Mouse (Mus musculus): ENCODE measurements at regions not wholly inside any gene's neighbourhood (a gene's known extent, or its start where the extent isn't known, plus 50 kb on each side); places are given as distances from the start of the nearest gene placed in this dataset.
A peak's percentile ranks its signal among the peaks of the same experiment; 100 is the strongest.

DNA sequence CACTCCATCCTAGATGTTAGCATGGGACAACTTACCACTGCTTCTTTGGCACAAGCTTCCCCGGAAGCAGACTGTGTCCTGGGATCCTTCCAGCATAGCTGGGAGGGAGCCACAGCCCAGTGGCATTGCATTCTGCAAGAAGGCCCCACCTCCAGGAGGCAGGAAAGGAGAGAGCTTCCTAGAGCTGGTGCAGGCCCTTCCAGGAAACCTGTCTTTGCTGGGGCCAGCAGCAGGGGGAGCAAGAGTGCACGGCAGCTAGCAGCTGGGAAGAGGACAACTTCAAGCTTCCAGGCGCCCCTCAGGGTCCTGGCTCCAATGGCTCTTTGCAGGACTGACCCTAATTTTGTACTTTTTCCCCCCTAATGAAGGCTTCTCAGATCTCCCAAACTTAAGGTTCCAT is 115.4 kb upstream of the Sorcs3 start:
- peak; percentile 92 for ATAC-seq (ENCODE audit: low TSS enrichment)

- ATAC-seq (ENCODE audit: low TSS enrichment), result peak; percentile 73
These were observed 108.5 kb upstream of the Sorcs3 start for GRCm38 (mm10) chr19:48097363-48097762.

DNA sequence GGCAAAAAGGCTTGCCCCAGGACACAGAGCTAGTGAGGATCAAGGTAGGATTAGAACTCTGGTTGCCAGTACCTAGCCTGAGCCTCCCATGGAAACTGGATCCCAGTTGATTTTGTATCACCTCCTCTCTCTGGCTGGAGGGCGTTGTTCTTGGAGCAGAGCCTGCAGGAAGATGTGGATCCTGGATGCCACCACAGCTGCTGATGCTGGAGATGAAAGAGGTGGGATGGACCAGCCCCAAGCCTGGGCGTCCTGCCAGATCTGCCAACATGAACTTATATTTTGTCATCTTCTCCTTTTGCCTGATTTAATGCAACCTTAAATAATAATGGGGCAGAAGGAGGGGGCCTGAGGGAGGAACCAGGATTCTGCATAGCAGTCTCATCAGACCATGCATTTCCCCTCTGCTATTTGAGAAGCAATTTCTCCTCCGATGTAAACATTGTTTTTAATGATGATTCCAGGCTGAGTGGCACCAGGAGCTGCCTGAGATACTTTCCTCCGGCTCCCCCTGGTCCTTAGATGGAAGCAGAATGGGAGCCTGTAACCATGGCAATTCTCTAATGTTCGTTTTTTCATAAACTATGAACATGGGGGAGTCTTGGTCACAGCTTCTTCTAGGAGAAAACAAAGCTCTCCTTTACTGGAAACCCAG is 107.8 kb upstream of the Sorcs3 start:
- peak; percentile 69 for ATAC-seq (ENCODE audit: low TSS enrichment)

- peak; percentile 50 for ATAC-seq (ENCODE audit: low TSS enrichment)
These were observed 104.8 kb upstream of the Sorcs3 start for GRCm38 (mm10) chr19:48100991-48101390.

- ATAC-seq (ENCODE audit: low TSS enrichment), result no peak
These were observed 90.7 kb upstream of the Sorcs3 start for GRCm38 (mm10) chr19:48115155-48115554.

GRCm38 (mm10) chr19:48115728-48116127 is 90.1 kb upstream of the Sorcs3 start:
- ATAC-seq (ENCODE audit: low TSS enrichment), result no peak

DNA sequence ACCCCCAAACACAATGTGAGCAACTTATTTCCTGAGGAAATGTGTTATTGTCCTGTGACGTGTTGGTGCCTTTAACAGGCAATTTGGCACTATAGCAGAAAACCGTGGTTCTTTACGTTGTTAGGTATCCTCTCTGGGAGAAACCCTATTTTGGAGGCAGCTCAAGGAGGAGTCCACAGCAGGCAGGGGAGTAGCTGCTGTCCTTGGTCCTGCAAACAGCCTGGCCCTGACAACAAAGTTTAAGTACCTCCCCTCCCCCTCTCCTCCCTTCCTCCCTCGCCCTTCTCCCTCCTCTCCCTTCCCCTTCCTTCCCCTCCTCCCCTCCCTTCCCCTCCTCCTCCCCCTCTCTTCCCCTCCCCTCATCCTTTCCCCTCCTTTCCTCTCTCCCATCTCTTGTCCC is 89.1 kb upstream of the Sorcs3 start:
- ATAC-seq (ENCODE audit: low TSS enrichment), result no peak

DNA sequence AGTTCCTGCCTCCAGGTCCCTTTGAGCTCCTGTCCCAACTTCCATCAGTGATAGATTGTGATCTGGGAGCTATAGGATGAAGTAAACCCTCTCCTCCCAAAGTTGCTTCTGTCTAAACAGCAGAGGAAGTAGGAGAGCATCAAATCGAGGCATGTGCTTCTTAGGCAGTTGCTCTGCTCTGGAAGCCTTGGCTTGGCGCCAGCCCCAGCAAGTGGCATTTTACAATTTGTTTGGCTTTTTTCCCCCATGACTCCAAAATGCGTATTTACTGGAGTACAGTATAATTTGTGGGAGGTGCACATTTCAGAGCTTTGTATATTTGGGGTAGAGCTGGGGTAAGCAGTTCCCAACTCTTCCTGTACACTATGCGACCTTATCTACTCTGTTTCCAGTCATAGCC is 88.2 kb upstream of the Sorcs3 start:
- ATAC-seq (ENCODE audit: low TSS enrichment), result no peak

DNA sequence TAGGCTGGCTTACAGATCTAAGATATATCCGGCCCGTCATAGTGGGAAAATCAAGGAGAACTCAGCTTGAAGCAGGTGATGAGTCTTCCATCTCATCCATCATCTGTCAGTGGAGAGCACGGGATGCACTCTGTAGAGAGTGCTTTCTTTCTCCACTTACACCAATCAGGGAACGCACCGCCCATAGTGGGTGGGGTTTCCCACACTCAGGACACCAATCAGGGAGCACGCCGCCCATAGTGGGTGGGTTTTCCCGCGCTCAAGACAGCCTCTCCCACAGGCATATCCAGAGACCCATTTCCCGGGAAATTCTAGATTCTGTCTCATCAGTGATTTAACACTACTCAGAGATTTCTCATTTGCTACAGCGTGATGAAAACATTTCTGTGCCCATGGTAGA is 83.5 kb upstream of the Sorcs3 start:
- no peak for ATAC-seq (ENCODE audit: low TSS enrichment)

DNA sequence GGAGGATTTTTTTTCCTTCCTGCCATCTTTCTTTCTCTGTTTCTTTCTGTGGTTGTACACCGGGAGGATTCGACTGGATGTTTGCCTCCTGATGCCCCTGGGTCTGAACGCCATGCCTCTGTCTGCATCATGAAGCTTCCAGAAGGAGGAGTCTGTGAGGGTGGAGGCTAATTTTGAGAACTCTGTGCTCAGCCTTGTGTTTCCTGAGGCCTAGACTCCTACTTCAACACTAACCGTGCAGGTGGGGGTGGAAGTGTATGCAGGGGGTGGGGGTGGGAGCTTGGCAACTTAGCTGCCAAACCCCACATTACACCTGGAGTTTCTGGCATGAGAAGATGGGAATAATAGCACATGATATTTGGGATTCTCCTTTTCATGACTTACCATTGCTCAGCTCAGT is 82.0 kb upstream of the Sorcs3 start:
- ATAC-seq (ENCODE audit: low TSS enrichment), result peak; percentile 85

- ATAC-seq (ENCODE audit: low TSS enrichment), result no peak
These were observed 80.1 kb upstream of the Sorcs3 start for GRCm38 (mm10) chr19:48125731-48126130.

DNA sequence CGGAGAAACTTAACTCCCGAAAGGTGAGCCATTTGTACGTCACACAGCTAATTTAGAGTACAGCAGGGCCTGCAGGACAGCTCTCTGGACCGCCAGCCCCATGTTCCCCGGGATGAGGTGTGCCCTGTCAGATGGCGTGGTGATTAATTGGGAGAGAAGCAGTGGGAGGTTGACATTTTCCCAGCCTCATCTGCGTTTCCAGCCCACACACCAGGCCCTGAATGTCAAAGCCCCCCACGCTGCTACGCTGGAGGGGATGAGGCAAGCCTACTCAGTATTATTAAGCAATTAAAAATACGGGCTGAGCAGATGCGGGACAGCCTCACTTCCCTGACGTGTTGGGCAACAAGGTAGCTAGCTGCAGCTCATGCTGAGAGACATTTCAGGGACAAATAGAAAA is 77.7 kb upstream of the Sorcs3 start:
- ATAC-seq (ENCODE audit: low TSS enrichment), result no peak

DNA sequence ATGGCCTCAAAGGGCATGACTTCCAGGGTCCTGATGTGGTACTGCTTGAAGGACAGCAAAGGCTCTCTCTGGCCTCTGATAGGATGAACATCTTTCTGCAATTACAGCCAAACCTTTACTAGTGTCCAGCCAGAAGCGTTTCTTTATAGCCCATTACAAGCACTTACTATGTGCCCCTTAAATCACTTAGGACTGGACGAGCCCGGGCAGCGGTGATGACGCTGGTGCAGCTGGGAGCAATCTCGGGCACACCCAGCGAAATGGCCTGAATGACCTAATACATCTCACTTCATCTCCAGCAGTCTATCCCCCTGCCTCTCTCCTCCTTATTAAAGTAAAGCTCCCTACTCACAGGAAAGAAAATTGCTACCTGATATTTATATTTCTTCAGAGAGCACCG is 69.6 kb upstream of the Sorcs3 start:
- no peak for ATAC-seq (ENCODE audit: low TSS enrichment)

DNA sequence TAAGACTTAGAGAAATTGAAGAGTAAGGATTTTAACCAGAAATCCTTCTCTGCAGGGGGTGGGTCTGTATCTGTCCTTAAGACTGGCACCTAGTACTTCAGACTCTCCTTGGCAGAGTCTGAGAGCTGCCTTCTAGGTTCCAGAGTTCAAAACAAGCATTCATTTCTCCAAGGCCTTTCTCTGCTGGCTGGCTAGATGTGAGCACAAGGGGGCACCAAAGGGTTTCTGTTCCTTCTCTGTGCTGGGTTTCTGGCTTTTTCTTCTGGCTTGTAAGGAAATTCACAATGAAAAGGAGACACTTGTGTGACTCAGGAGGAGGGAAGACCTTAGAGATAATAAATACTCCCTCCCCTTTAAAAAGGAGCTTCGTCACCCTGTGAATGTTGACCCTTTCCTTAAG is 61.7 kb upstream of the Sorcs3 start:
- ATAC-seq (ENCODE audit: low TSS enrichment), result peak; percentile 91
